Mouse (Mus musculus): ENCODE measurements around the gene Camk2d. TPM values are rescaled to one million over a fixed set of nuclear protein-coding genes. Genes with fewer than 3 reads are reported as not detected.

Gene Camk2d
- polyA plus RNA-seq, 1 experiment from 2014 or later: 34.9 TPM

- Histone ChIP-seq H3K27me3 (ENCODE audit: control insufficient read depth, insufficient read depth, low read length) (no peaks in the 10 kb centered on the region), H3K9ac (ENCODE audit: low read length) (no peak overlapping the region), H3K27ac (replicated peaks) (no peak overlapping the region), H3K4me3 (ENCODE audit: low read depth, low read length) (no peak overlapping the region), H3K4me1 (replicated peaks; ENCODE audit: control insufficient read depth, insufficient read depth) (no peaks in the 10 kb centered on the region), H3K9me3 (ENCODE audit: control insufficient read depth, low read length) (no peaks in the 10 kb centered on the region), H3K4me2 (replicated peaks; ENCODE audit: low read depth) (no peak overlapping the region), H3K36me3 (ENCODE audit: control insufficient read depth, insufficient read depth, low read length) (no peaks in the 10 kb centered on the region)
- no peak for ATAC-seq (ENCODE audit: low FRiP score, low TSS enrichment)
- TF ChIP-seq CTCF (IDR thresholded peaks at IDR 0.05; ENCODE audit: low read depth) (no peak), EP300 (optimal IDR thresholded peaks at IDR 0.05) (no peak)
- 68% methylated on average over 1 of the region's 1 CpGs for WGBS
- no peak for DNase-seq (ENCODE audit: low spot score)
Observed at GRCm38 (mm10) chr3:126714281-126714680, 118.2 kb downstream of the Camk2d start.

GRCm38 (mm10) chr3:126723021-126723449 is 126.9 kb downstream of the Camk2d start:
- Histone ChIP-seq H3K4me2 (replicated peaks; ENCODE audit: low read depth) (no peak overlapping the region), H3K9ac (ENCODE audit: low read length) (no peak overlapping the region), H3K27me3 (ENCODE audit: control insufficient read depth, insufficient read depth, low read length) (no peaks in the 10 kb centered on the region), H3K4me1 (replicated peaks; ENCODE audit: control insufficient read depth, insufficient read depth) (no peaks in the 10 kb centered on the region), H3K4me3 (ENCODE audit: low read depth, low read length) (no peak overlapping the region), H3K27ac (replicated peaks) (no peak overlapping the region), H3K9me3 (ENCODE audit: control insufficient read depth, low read length) (no peaks in the 10 kb centered on the region), H3K36me3 (ENCODE audit: control insufficient read depth, insufficient read depth, low read length) (no peaks in the 10 kb centered on the region)
- ATAC-seq (ENCODE audit: low FRiP score, low TSS enrichment): no peak
- no peak for DNase-seq (ENCODE audit: low spot score)
- TF ChIP-seq CTCF (IDR thresholded peaks at IDR 0.05; ENCODE audit: low read depth) (no peak), EP300 (optimal IDR thresholded peaks at IDR 0.05) (no peak)
- 75% methylated on average over 5 of the region's 5 CpGs for WGBS

- Histone ChIP-seq H3K4me1 (replicated peaks; ENCODE audit: control insufficient read depth, insufficient read depth) (no peaks in the 10 kb centered on the region), H3K9me3 (ENCODE audit: control insufficient read depth, low read length) (no peaks in the 10 kb centered on the region), H3K4me2 (replicated peaks; ENCODE audit: low read depth) (no peak overlapping the region), H3K4me3 (ENCODE audit: low read depth, low read length) (no peak overlapping the region), H3K36me3 (ENCODE audit: control insufficient read depth, insufficient read depth, low read length) (no peaks in the 10 kb centered on the region), H3K27me3 (ENCODE audit: control insufficient read depth, insufficient read depth, low read length) (no peaks in the 10 kb centered on the region), H3K27ac (replicated peaks) (no peak overlapping the region), H3K9ac (ENCODE audit: low read length) (no peak overlapping the region)
- DNase-seq (ENCODE audit: low spot score): no peak
- no peak for ATAC-seq (ENCODE audit: low FRiP score, low TSS enrichment)
- TF ChIP-seq CTCF (IDR thresholded peaks at IDR 0.05; ENCODE audit: low read depth): no peak
- no peak for TF ChIP-seq EP300 (optimal IDR thresholded peaks at IDR 0.05)
- 60% methylated on average over 5 of the region's 5 CpGs for whole genome bisulfite sequencing
Observed at GRCm38 (mm10) chr3:126723458-126723857, 127.4 kb downstream of the Camk2d start.

GRCm38 (mm10) chr3:126725647-126726046 is 129.5 kb downstream of the Camk2d start:
- 82% methylated on average over 9 of the region's 9 CpGs for whole genome bisulfite sequencing
- no peak for TF ChIP-seq CTCF (IDR thresholded peaks at IDR 0.05; ENCODE audit: low read depth)
- TF ChIP-seq EP300 (optimal IDR thresholded peaks at IDR 0.05): no peak
- Histone ChIP-seq H3K27ac (replicated peaks) (no peak overlapping the region), H3K27me3 (ENCODE audit: control insufficient read depth, insufficient read depth, low read length) (no peaks in the 10 kb centered on the region), H3K4me3 (ENCODE audit: low read depth, low read length) (no peak overlapping the region), H3K36me3 (ENCODE audit: control insufficient read depth, insufficient read depth, low read length) (no peaks in the 10 kb centered on the region), H3K4me2 (replicated peaks; ENCODE audit: low read depth) (no peak overlapping the region), H3K9me3 (ENCODE audit: control insufficient read depth, low read length) (no peaks in the 10 kb centered on the region), H3K9ac (ENCODE audit: low read length) (no peak overlapping the region), H3K4me1 (replicated peaks; ENCODE audit: control insufficient read depth, insufficient read depth) (no peaks in the 10 kb centered on the region)
- no peak for ATAC-seq (ENCODE audit: low FRiP score, low TSS enrichment)
- no peak for DNase-seq (ENCODE audit: low spot score)

GRCm38 (mm10) chr3:126727387-126727786 is 131.3 kb downstream of the Camk2d start:
- no peak for ATAC-seq (ENCODE audit: low FRiP score, low TSS enrichment)
- H3K4me1 ChIP-seq (replicated peaks; ENCODE audit: control insufficient read depth, insufficient read depth): no peaks in the 10 kb centered on the region
- no peak for DNase-seq (ENCODE audit: low spot score)
- H3K27ac ChIP-seq (replicated peaks): no peak overlapping the region
- H3K4me2 ChIP-seq (replicated peaks; ENCODE audit: low read depth): no peak overlapping the region
- WGBS: 97% methylated on average over 4 of the region's 4 CpGs
- no peak overlapping the region for H3K4me3 ChIP-seq (ENCODE audit: low read depth, low read length)
- H3K9me3 ChIP-seq (ENCODE audit: control insufficient read depth, low read length): no peaks in the 10 kb centered on the region
- no peaks in the 10 kb centered on the region for H3K27me3 ChIP-seq (ENCODE audit: control insufficient read depth, insufficient read depth, low read length)
- H3K9ac ChIP-seq (ENCODE audit: low read length): no peak overlapping the region
- no peak for TF ChIP-seq EP300 (optimal IDR thresholded peaks at IDR 0.05)
- TF ChIP-seq CTCF (IDR thresholded peaks at IDR 0.05; ENCODE audit: low read depth): no peak
- no peaks in the 10 kb centered on the region for H3K36me3 ChIP-seq (ENCODE audit: control insufficient read depth, insufficient read depth, low read length)

GRCm38 (mm10) chr3:126730411-126730810 is 134.3 kb downstream of the Camk2d start:
- Histone ChIP-seq H3K27ac (replicated peaks) (no peak overlapping the region), H3K4me1 (replicated peaks; ENCODE audit: control insufficient read depth, insufficient read depth) (no peaks in the 10 kb centered on the region), H3K36me3 (ENCODE audit: control insufficient read depth, insufficient read depth, low read length) (no peaks in the 10 kb centered on the region), H3K27me3 (ENCODE audit: control insufficient read depth, insufficient read depth, low read length) (no peaks in the 10 kb centered on the region), H3K4me3 (ENCODE audit: low read depth, low read length) (no peak overlapping the region), H3K9me3 (ENCODE audit: control insufficient read depth, low read length) (no peaks in the 10 kb centered on the region), H3K9ac (ENCODE audit: low read length) (no peak overlapping the region), H3K4me2 (replicated peaks; ENCODE audit: low read depth) (no peak overlapping the region)
- DNase-seq (ENCODE audit: low spot score) (no peak), ATAC-seq (ENCODE audit: low FRiP score, low TSS enrichment) (no peak)
- 89% methylated on average over 5 of the region's 5 CpGs for WGBS
- TF ChIP-seq CTCF (IDR thresholded peaks at IDR 0.05; ENCODE audit: low read depth): no peak
- TF ChIP-seq EP300 (optimal IDR thresholded peaks at IDR 0.05): no peak

All from stomach, postnatal 0 days (tissue).